Mouse (Mus musculus) embryonic facial prominence, embryonic 10.5 days (tissue): Measurements from ENCODE around the gene Bri3bp. TPM values are rescaled to one million over a fixed set of nuclear protein-coding genes. Genes with fewer than 3 reads are reported as not detected.
"Not testable (repeated sequence)": the region's sequence is repeated elsewhere in the genome, so short reads cannot be mapped to it uniquely, and the experiment has no call there.

ENCODE experiments used
- DNase-seq: peaks from one replicate; pipeline ENCODE4 v3.0.0-alpha.2; 2017; ENCODE audit warnings: low spot score
- H3K27ac ChIP-seq: fragments of 300-500 bp; sonication (generic); replicated peaks from 2 replicates; pipeline ENCODE4 v1.5.1; 2016; ENCODE audit warnings: mild to moderate bottlenecking
- H3K27me3 ChIP-seq: fragments of 300-500 bp; sonication (generic); replicated peaks from 2 replicates; pipeline ENCODE4 v1.6.1; 2016; ENCODE audit warnings: low read depth, mild to moderate bottlenecking; ENCODE audit not compliant: poor library complexity, severe bottlenecking
- H3K36me3 ChIP-seq: fragments of 300-500 bp; sonication (generic); replicated peaks from 2 replicates; pipeline ENCODE4 v1.6.1; 2016; ENCODE audit warnings: mild to moderate bottlenecking, moderate library complexity
- H3K4me1 ChIP-seq: fragments of 300-500 bp; sonication (generic); 2 replicates; pipeline ENCODE4 v1.6.1; 2016
- H3K4me3 ChIP-seq: fragments of 300-500 bp; sonication (generic); 2 replicates; pipeline ENCODE4 v1.5.1; 2016; ENCODE audit warnings: mild to moderate bottlenecking, moderate library complexity
- H3K9me3 ChIP-seq: fragments of 300-500 bp; sonication (generic); 2 replicates; pipeline ENCODE4 v1.6.1; 2016; ENCODE audit warnings: mild to moderate bottlenecking
- WGBS: fragments of 180-500 bp; shearing (Covaris S2); methylation state at CpG from one replicate; pipeline ENCODE4 v1.1.7; 2016; 5-methylcytosine and 5-hydroxymethylcytosine counted together
- polyA plus RNA-seq: library from polyadenylated mRNA; unstranded; fragments of >200 nt; fragmentation: Nextera tagmentation; extraction: Ambion mirVana; gene quantifications from 2 replicates; pipeline ENCODE4 v1.2.1, GENCODE M21; 2016

The Bri3bp gene
- 50.9 and 52.2 TPM in 2 replicates for polyA plus RNA-seq

GRCm38 (mm10) chr5:125441234-125442114 is at the start of gene Bri3bp:
Gene Bri3bp (plus strand): TSS chr5:125441568.
- DNase-seq = peak; percentile 91
- Histone ChIP-seq H3K4me1 (peaks cover 23% of the 10 kb centered on the region), H3K4me3 (peak within 1 kb of the TSS; percentile 93), H3K27me3 (no peaks in the 10 kb centered on the region), H3K27ac (peak within 1 kb of the TSS; percentile 97), H3K36me3 (peaks cover 33% of the 10 kb centered on the region), H3K9me3 (no peaks in the 10 kb centered on the region)
- WGBS = under 1% methylated on average over 97 of the region's 97 CpGs

- Histone ChIP-seq H3K36me3 (peaks cover 13% of the 10 kb centered on the region), H3K4me3 (no peak overlapping the region), H3K27me3 (no peaks in the 10 kb centered on the region), H3K4me1 (peaks cover 40% of the 10 kb centered on the region), H3K9me3 (no peaks in the 10 kb centered on the region), H3K27ac (peak overlapping the region; percentile 40)
- DNase-seq = no peak
- 89% methylated on average over 5 of the region's 5 CpGs for WGBS
Observed at GRCm38 (mm10) chr5:125391609-125392008, 49.8 kb upstream of the Bri3bp start.

- not testable (repeated sequence) for H3K9me3 ChIP-seq, H3K4me3 ChIP-seq, DNase-seq, H3K27me3 ChIP-seq
- 92% methylated on average over 4 of the region's 4 CpGs for WGBS
- Histone ChIP-seq H3K36me3 (peaks cover 11% of the 10 kb centered on the region), H3K4me1 (peaks cover 40% of the 10 kb centered on the region), H3K27ac (peak overlapping the region; percentile 98)
Observed at GRCm38 (mm10) chr5:125392176-125392575, 49.2 kb upstream of the Bri3bp start.

GRCm38 (mm10) chr5:125392618-125392976 is 48.8 kb upstream of the Bri3bp start:
- Histone ChIP-seq H3K9me3 (no peaks in the 10 kb centered on the region), H3K36me3 (peaks cover 9% of the 10 kb centered on the region), H3K27ac (peak overlapping the region; percentile 98), H3K27me3 (no peaks in the 10 kb centered on the region), H3K4me1 (peaks cover 40% of the 10 kb centered on the region), H3K4me3 (peak overlapping the region; percentile 52)
- DNase-seq = no peak
- WGBS = 40% methylated on average over 1 of the region's 1 CpGs

GRCm38 (mm10) chr5:125392977-125393621 is 48.3 kb upstream of the Bri3bp start:
- H3K4me3 ChIP-seq = peak overlapping the region; percentile 52
- H3K27ac ChIP-seq = peak overlapping the region; percentile 98
- H3K36me3 ChIP-seq = peaks cover 7% of the 10 kb centered on the region
- no peaks in the 10 kb centered on the region for H3K9me3 ChIP-seq
- DNase-seq = peak; percentile 96
- 0 out of 2 replicates have a peak, but pooled peaks cover 2% of the 10 kb centered on the region for H3K27me3 ChIP-seq
- WGBS = under 1% methylated on average over 20 of the region's 20 CpGs
- H3K4me1 ChIP-seq = peaks cover 39% of the 10 kb centered on the region

GRCm38 (mm10) chr5:125393622-125394603 is 47.5 kb upstream of the Bri3bp start:
- peaks cover 9% of the 10 kb centered on the region; the same call in 1 of the 2 replicates for H3K27me3 ChIP-seq
- H3K27ac ChIP-seq = peak overlapping the region; percentile 98
- no peaks in the 10 kb centered on the region for H3K9me3 ChIP-seq
- peak; percentile 92 for DNase-seq
- H3K36me3 ChIP-seq = no peaks in the 10 kb centered on the region
- peaks cover 33% of the 10 kb centered on the region for H3K4me1 ChIP-seq
- 14% methylated on average over 25 of the region's 25 CpGs for WGBS
- H3K4me3 ChIP-seq = peak overlapping the region; percentile 52

- H3K4me3 ChIP-seq = peak overlapping the region; percentile 52
- DNase-seq = peak; percentile 35
- peaks cover 9% of the 10 kb centered on the region; the same call in 1 of the 2 replicates for H3K27me3 ChIP-seq
- H3K4me1 ChIP-seq = peaks cover 31% of the 10 kb centered on the region
- WGBS = 63% methylated on average over 3 of the region's 3 CpGs
- no peaks in the 10 kb centered on the region for H3K36me3 ChIP-seq
- H3K27ac ChIP-seq = peak overlapping the region; percentile 98
- no peaks in the 10 kb centered on the region for H3K9me3 ChIP-seq
Observed at GRCm38 (mm10) chr5:125395008-125395407, 46.4 kb upstream of the Bri3bp start.

- H3K9me3 ChIP-seq = no peaks in the 10 kb centered on the region
- no peak overlapping the region for H3K27ac ChIP-seq
- H3K36me3 ChIP-seq = no peaks in the 10 kb centered on the region
- DNase-seq = no peak
- no peak overlapping the region for H3K4me3 ChIP-seq
- peaks cover 22% of the 10 kb centered on the region for H3K27me3 ChIP-seq
- peaks cover 12% of the 10 kb centered on the region for H3K4me1 ChIP-seq
- 58% methylated on average over 7 of the region's 7 CpGs for WGBS
Observed at GRCm38 (mm10) chr5:125400903-125401302, 40.5 kb upstream of the Bri3bp start.

- H3K4me3 ChIP-seq = peak overlapping the region; percentile 26
- H3K36me3 ChIP-seq = no peaks in the 10 kb centered on the region
- no peak overlapping the region for H3K27ac ChIP-seq
- DNase-seq = no peak
- 49% methylated on average over 10 of the region's 10 CpGs for WGBS
- H3K4me1 ChIP-seq = peaks cover 23% of the 10 kb centered on the region
- peaks cover 22% of the 10 kb centered on the region for H3K27me3 ChIP-seq
- no peaks in the 10 kb centered on the region for H3K9me3 ChIP-seq
Observed at GRCm38 (mm10) chr5:125402476-125402875, 38.9 kb upstream of the Bri3bp start.

- Histone ChIP-seq H3K9me3 (no peaks in the 10 kb centered on the region), H3K4me1 (peaks cover 26% of the 10 kb centered on the region), H3K27me3 (peaks cover 21% of the 10 kb centered on the region), H3K4me3 (peak overlapping the region; percentile 26), H3K36me3 (no peaks in the 10 kb centered on the region), H3K27ac (no peak overlapping the region)
- WGBS = 56% methylated on average over 6 of the region's 6 CpGs
- no peak for DNase-seq
Observed at GRCm38 (mm10) chr5:125402991-125403390, 38.4 kb upstream of the Bri3bp start.

GRCm38 (mm10) chr5:125403481-125404465 is 37.6 kb upstream of the Bri3bp start:
- WGBS = 11% methylated on average over 31 of the region's 31 CpGs
- H3K4me1 ChIP-seq = peaks cover 31% of the 10 kb centered on the region
- no peaks in the 10 kb centered on the region for H3K9me3 ChIP-seq
- DNase-seq = peak; percentile 82
- H3K36me3 ChIP-seq = no peaks in the 10 kb centered on the region
- H3K27ac ChIP-seq = peak overlapping the region; percentile 41
- H3K4me3 ChIP-seq = peak overlapping the region; percentile 76
- H3K27me3 ChIP-seq = peaks cover 13% of the 10 kb centered on the region
